Mouse (Mus musculus) embryonic facial prominence, embryonic 14.5 days (tissue): ENCODE measurements around the gene Dse. TPM values are rescaled to one million over a fixed set of nuclear protein-coding genes. Genes with fewer than 3 reads are reported as not detected.

Source experiments
- ATAC-seq: fragments of 200-750 bp; cut with Nextera tagmentation; 2 replicates; pipeline ENCODE4 v1.8.0; 2017; ENCODE audit warnings: low read depth, moderate number of reproducible peaks, moderate TSS enrichment
- DNase-seq: peaks from one replicate; pipeline ENCODE4 v3.0.0-alpha.2; 2015; ENCODE audit warnings: low spot score
- H3K27ac ChIP-seq: fragments of 300-500 bp; sonication (generic); replicated peaks from 2 replicates; pipeline ENCODE4 v1.5.1; 2014; ENCODE audit warnings: low read depth, mild to moderate bottlenecking, low read length, moderate library complexity
- H3K27me3 ChIP-seq: fragments of 300-500 bp; sonication (generic); replicated peaks from 2 replicates; pipeline ENCODE4 v1.6.1; 2014; ENCODE audit warnings: low read length; ENCODE audit not compliant: control insufficient read depth, insufficient read depth
- H3K36me3 ChIP-seq: fragments of 300-500 bp; sonication (generic); 2 replicates; pipeline ENCODE4 v1.6.1; 2014; ENCODE audit warnings: low read length, mixed read lengths; ENCODE audit not compliant: control insufficient read depth, insufficient read depth
- H3K4me1 ChIP-seq: fragments of 300-500 bp; sonication (generic); 2 replicates; pipeline ENCODE4 v1.6.1; 2014; ENCODE audit warnings: antibody characterized with exemption, low read length; ENCODE audit not compliant: control insufficient read depth, insufficient read depth
- H3K4me2 ChIP-seq: fragments of 300-500 bp; sonication (generic); 2 replicates; pipeline ENCODE4 v1.6.1; 2014; ENCODE audit warnings: low read depth, mild to moderate bottlenecking, low read length, moderate library complexity, mixed read lengths
- H3K4me3 ChIP-seq: fragments of 300-500 bp; sonication (generic); 2 replicates; pipeline ENCODE4 v1.5.1; 2014; ENCODE audit warnings: low read depth, mild to moderate bottlenecking, low read length
- H3K9ac ChIP-seq: fragments of 300-500 bp; sonication (generic); 2 replicates; pipeline ENCODE4 v1.6.1; 2014; ENCODE audit warnings: low read depth, mild to moderate bottlenecking, low read length, moderate library complexity, mixed read lengths
- H3K9me3 ChIP-seq: fragments of 300-500 bp; sonication (generic); 2 replicates; pipeline ENCODE4 v1.6.1; 2016; ENCODE audit warnings: low read length; ENCODE audit not compliant: control insufficient read depth
- WGBS: fragments of 180-500 bp; shearing (Covaris S2); extraction: QIAGEN DNeasy Blood & Tissue Kit; methylation state at CpG from one replicate; pipeline ENCODE4 v1.1.7; 2014; 5-methylcytosine and 5-hydroxymethylcytosine counted together
- polyA plus RNA-seq: library from polyadenylated mRNA; unstranded; fragments of >200 nt; fragmentation: Nextera tagmentation; extraction: Ambion mirVana; gene quantifications from 2 replicates; pipeline ENCODE4 v1.2.1, GENCODE M21; 2014

Dse gene
- polyA plus RNA-seq, 1 experiment from 2014 or later, result 46.7 TPM

- Histone ChIP-seq H3K4me3 (no peak overlapping the region), H3K9me3 (no peaks in the 10 kb centered on the region), H3K27me3 (no peaks in the 10 kb centered on the region), H3K9ac (no peak overlapping the region), H3K4me1 (no peaks in the 10 kb centered on the region), H3K4me2 (no peak overlapping the region), H3K27ac (no peak overlapping the region), H3K36me3 (no peaks in the 10 kb centered on the region)
- ATAC-seq (no peak; the same call in 1 of the 2 replicates), DNase-seq (peak; percentile 49)
- WGBS, result 26% methylated on average over 2 of the region's 2 CpGs
These were observed 26.6 kb upstream of the Dse start for GRCm38 (mm10) chr10:34233931-34234745.

GRCm38 (mm10) chr10:34233418-34233817 lies 25.9 kb upstream of the Dse start:
- ATAC-seq, result no peak

DNA sequence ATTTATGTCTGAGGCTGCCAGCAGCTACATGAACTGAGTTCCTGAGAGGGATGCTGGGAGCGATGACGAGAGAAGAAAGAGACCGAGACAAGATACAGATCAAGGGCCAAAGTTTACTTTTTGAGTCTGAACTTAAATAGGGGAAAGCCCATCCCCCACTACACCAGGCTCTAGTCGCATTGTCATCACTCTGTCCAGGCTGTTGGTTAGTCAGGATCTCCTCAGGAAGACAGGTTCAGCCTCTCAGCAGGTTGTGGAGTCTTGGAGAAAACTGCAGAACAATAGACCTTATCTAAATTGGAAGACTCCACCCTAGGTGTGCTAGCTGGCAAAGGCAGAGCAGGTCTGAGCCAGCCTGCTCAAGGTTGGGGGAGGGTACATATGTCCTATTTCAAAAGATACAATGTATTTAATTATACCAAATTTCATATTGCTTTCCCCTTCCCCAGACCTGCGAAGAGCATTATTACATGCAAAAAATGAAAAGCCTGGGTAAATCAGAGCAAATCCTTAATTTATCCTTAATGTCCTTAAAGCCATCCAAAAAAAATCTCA lies 22.7 kb upstream of the Dse start:
- no peak overlapping the region for H3K9ac ChIP-seq
- DNase-seq (no peak), ATAC-seq (no peak)
- no peaks in the 10 kb centered on the region for H3K27me3 ChIP-seq
- H3K4me1 ChIP-seq, result no peaks in the 10 kb centered on the region
- no peak overlapping the region for H3K4me2 ChIP-seq
- H3K9me3 ChIP-seq, result no peaks in the 10 kb centered on the region
- no peak overlapping the region for H3K4me3 ChIP-seq
- H3K36me3 ChIP-seq, result no peaks in the 10 kb centered on the region
- WGBS, result 44% methylated on average over 5 of the region's 5 CpGs
- no peak overlapping the region for H3K27ac ChIP-seq

More at GRCm38 (mm10) chr10:34233418-34233817, 25.9 kb upstream of the Dse start:
- H3K4me2 ChIP-seq, result no peak overlapping the region
- H3K27ac ChIP-seq, result no peak overlapping the region
- H3K4me3 ChIP-seq, result no peak overlapping the region
- 59% methylated on average over 1 of the region's 1 CpGs for WGBS
- no peak for DNase-seq
- no peak overlapping the region for H3K9ac ChIP-seq
- no peaks in the 10 kb centered on the region for H3K27me3 ChIP-seq
- H3K4me1 ChIP-seq, result no peaks in the 10 kb centered on the region
- no peaks in the 10 kb centered on the region for H3K9me3 ChIP-seq
- H3K36me3 ChIP-seq, result no peaks in the 10 kb centered on the region

GRCm38 (mm10) chr10:34229491-34229890 lies 22.0 kb upstream of the Dse start:
- no peaks in the 10 kb centered on the region for H3K36me3 ChIP-seq
- no peaks in the 10 kb centered on the region for H3K27me3 ChIP-seq
- H3K9ac ChIP-seq, result no peak overlapping the region
- H3K4me2 ChIP-seq, result no peak overlapping the region
- DNase-seq, result no peak
- no peak overlapping the region for H3K27ac ChIP-seq
- no peak for ATAC-seq
- no peaks in the 10 kb centered on the region for H3K9me3 ChIP-seq
- H3K4me1 ChIP-seq, result no peaks in the 10 kb centered on the region
- H3K4me3 ChIP-seq, result no peak overlapping the region
- WGBS, result 79% methylated on average over 4 of the region's 4 CpGs

DNA sequence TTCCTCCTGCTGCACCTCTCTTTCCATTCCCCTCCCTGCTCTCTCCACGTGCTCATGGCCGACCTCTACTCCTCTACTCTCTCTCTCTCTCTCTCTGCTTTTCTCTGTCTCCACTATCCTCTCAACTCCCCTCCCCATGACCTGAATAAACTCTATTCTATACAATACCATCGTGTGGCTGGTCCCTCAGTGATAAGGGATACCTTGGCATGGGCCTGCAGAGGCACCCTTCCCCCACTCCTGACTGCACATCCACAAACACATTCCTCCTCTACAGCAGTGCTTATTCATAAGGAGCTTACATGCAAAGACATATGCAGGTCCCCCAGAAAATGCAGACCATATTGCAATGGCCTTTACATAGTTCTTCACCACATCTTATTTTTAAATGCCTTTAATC lies 16.1 kb upstream of the Dse start:
- Histone ChIP-seq H3K4me3 (no peak overlapping the region), H3K36me3 (no peaks in the 10 kb centered on the region), H3K27ac (no peak overlapping the region), H3K27me3 (no peaks in the 10 kb centered on the region), H3K4me1 (peaks cover 7% of the 10 kb centered on the region; the same call in 1 of the 2 replicates), H3K9ac (no peak overlapping the region), H3K9me3 (no peaks in the 10 kb centered on the region), H3K4me2 (no peak overlapping the region)
- no peak for DNase-seq
- WGBS, result 57% methylated on average over 3 of the region's 3 CpGs
- no peak for ATAC-seq

DNA sequence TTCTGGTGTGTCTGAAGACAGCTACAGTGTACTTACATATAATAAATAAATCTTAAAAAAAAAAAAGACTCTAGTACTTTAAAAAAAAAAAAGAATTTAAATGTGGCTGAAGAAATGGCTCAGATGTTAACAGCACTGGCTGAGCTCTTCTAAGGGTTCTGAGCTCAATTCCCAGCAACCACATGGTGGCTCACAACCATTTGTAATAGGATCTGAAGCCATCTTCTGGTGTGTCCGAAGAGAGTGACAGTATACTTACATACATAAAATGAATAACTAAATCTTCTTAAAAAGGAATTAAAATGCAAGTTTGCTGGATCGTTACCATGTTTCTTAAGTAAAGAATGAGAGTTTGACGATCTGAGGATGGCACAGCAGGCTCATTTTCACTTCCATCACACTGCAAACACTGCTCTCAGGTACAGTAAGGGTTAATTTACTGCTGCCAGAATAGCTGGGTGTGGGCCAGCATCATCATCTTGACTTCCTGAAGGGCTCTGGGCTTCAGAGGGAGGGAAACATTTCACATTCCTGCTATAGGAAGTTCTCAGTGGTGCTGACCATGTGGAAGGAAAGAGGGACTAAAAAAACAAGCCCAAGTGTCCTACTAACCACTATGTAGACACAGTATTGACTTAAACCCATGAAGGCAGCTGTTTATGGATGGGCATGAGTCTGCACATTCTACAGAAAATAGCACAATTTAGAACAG lies 14.6 kb upstream of the Dse start:
- DNase-seq (peak; percentile 43), ATAC-seq (0 out of 2 replicates have a peak, but pooled peaks have one; percentile 30)
- H3K9me3 ChIP-seq, result no peaks in the 10 kb centered on the region
- H3K9ac ChIP-seq, result no peak overlapping the region
- H3K36me3 ChIP-seq, result no peaks in the 10 kb centered on the region
- H3K27ac ChIP-seq, result no peak overlapping the region
- H3K4me2 ChIP-seq, result no peak overlapping the region
- no peak overlapping the region for H3K4me3 ChIP-seq
- WGBS, result 56% methylated on average over 3 of the region's 3 CpGs
- no peaks in the 10 kb centered on the region for H3K27me3 ChIP-seq
- H3K4me1 ChIP-seq, result peaks cover 7% of the 10 kb centered on the region; the same call in 1 of the 2 replicates

DNA sequence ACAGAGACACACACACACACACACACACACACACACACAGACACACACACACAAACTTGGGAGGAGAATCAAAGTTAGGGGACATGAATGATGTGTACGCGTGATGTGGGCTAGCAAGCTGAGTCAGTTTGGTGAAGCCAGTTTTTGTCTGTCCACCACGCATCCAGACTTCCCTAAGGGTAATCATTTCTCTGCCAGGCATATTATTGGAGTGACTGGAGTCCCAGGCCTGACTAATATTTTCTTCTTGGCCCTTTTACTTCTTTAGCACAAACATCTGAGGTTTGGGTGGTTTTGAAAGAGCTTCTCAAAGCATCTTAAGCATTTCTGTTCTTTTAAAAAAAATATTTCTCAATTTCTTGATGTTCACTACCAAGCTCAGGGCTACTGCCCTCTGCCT lies 10.7 kb upstream of the Dse start:
- Histone ChIP-seq H3K9me3 (no peaks in the 10 kb centered on the region), H3K36me3 (no peaks in the 10 kb centered on the region), H3K27me3 (no peaks in the 10 kb centered on the region), H3K27ac (no peak overlapping the region), H3K4me3 (no peak overlapping the region), H3K4me1 (peaks cover 7% of the 10 kb centered on the region; the same call in 1 of the 2 replicates), H3K9ac (no peak overlapping the region), H3K4me2 (no peak overlapping the region)
- DNase-seq (no peak), ATAC-seq (no peak)
- WGBS, result 79% methylated on average over 3 of the region's 3 CpGs

- H3K27me3 ChIP-seq, result no peaks in the 10 kb centered on the region
- DNase-seq (no peak), ATAC-seq (no peak)
- no peak overlapping the region for H3K27ac ChIP-seq
- no peak overlapping the region for H3K9ac ChIP-seq
- no peaks in the 10 kb centered on the region for H3K4me1 ChIP-seq
- H3K4me2 ChIP-seq, result no peak overlapping the region
- H3K36me3 ChIP-seq, result no peaks in the 10 kb centered on the region
- WGBS, result 60% methylated on average over 1 of the region's 1 CpGs
- H3K4me3 ChIP-seq, result no peak overlapping the region
- no peaks in the 10 kb centered on the region for H3K9me3 ChIP-seq
These were observed 8.2 kb upstream of the Dse start for GRCm38 (mm10) chr10:34215667-34216066.
